Mouse (Mus musculus) cortical plate, adult 2 months (tissue): ENCODE data around the gene Dmrt2.

Experiments
- CTCF ChIP-seq: fragments of 200-500 bp; IDR thresholded peaks from 2 replicates; pipeline ENCODE4 v1.5.1; 2011; ENCODE audit warnings: mild to moderate bottlenecking, control low read depth, low read length; ENCODE audit not compliant: insufficient read depth; ENCODE audit errors: extremely low read depth
- POLR2A ChIP-seq: fragments of 200-500 bp; IDR thresholded peaks from 2 replicates; pipeline ENCODE4 v1.6.1; 2011; ENCODE audit warnings: mild to moderate bottlenecking, low read length, control low read depth; ENCODE audit not compliant: insufficient read depth; ENCODE audit errors: extremely low read depth

DNA sequence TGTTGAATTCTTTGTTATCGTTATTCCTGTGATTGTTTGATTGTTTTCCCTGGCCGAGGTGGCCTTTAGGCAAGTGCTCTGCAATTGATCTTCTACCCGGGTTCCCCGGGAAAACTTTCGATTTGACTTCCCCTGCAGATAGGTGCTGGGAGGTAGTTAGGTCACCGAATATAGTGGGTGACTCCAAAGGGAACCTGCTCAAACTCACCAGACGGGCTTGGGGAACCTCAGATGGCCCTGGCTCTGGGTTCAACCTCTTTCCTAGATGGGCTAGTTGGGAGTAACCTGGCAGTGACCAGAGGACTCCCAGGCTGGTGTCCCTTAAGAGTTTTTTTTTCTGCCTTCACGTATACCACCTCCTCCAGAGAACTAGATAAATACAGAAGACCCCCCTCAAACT is 2.5 kb downstream of the Dmrt2 start:
- TF ChIP-seq CTCF (no peak), POLR2A (no peak)
